Mouse (Mus musculus) urinary bladder, adult 18-20 months (tissue): ENCODE data around the gene Cend1.
"Not testable (repeated sequence)": the region's sequence is repeated elsewhere in the genome, so short reads cannot be mapped to it uniquely, and the experiment has no call there.

Experiments used
- DNase-seq, 2 experiments: peaks; one replicate each; pipeline ENCODE4 v3.0.0; 2022; ENCODE audit warnings: low spot score in 2 of 2, mixed read lengths in 2 of 2

The Cend1 gene

DNA sequence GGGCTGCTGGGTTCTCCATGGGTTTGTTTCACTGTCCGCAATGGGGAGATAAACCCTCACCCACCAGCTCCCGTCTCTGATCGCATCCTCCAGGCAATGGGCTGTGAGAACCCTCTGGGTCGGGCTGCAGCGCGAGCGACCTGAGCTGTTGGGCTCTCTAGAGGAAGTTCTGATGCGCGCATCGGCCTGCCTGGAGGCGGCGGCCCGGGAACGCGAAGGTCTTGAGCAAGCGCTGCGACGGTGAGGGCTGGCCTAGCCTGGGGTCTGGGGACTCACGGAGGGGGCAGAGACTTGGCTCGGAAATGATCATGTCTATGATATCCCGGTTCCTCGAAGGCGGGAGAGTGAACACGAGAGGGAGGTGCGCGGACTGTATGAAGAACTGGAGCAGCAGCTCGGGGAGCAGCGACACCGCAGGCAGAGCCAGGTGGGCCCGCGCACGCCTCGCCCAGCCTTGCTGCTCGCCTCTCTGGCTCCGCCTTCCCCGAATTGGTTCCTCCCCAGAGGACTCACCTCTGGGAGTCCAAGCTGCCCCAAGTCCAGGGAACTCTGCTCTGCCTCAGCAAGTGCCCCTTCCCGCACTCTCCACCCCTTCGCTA, 35.4 kb upstream of the Cend1 start:
- no peak for DNase-seq

DNA sequence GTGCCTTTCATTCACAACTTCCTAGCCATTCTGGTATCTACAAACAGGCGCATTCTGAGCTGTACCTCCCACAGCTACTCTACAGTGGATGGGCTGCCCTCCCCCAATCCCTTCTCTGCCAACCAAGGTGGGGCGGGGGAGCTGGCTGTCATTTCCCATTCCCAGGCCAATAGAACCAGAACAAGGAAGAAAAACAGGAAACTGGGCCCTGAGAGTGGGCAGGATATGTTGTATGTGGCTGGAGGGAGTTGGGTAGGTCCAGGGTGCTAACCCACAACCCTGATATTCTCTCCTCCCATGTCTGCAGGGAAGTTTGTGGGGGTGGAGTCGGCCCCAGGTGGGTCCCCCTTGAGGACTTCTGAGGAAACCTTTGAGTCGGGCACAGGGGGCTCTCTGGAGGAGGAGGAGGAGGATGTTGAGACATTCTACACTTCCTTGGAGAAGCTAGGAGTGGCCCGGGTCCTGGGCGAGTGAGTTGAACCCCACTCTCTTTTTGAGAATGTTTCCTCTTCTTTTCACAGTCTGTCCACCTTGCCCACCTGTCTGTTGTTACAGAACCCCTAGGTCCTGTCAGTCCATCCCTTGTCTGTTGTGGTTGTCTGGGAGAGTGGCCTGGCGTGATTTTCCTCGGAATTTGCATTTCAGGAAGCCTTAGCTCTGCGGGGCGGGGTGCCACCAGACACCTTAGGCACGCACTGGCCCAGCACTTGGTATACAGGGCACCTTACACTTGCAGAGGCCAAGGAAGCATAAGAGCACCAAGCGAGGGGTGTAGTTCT, 34.7 kb upstream of the Cend1 start:
- no peak for DNase-seq

DNA sequence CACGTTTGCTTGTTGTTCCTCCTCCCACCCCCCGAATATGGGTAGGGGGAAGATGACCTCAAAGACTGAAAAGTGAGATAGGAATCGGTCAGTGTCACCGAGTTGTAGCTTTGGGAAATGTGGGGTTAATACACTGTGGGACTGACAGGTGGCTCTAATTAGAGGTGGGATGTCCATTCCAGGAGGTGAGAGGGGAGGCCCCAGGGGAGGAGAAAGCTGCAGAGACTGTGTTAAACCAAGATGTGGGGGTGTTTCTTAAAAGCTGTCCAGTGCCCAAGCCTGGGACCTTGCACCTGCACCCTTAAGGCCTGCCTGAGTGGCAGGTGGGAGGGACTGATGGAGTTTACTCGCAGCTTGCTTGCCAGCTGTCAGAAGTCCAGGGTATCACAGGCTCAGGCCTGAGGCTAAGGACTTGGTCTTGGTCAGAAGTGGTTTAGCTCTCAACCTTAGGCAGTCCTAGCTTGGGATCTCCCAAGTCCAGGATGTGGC, 33.1 kb upstream of the Cend1 start:
- DNase-seq = no peak

DNA sequence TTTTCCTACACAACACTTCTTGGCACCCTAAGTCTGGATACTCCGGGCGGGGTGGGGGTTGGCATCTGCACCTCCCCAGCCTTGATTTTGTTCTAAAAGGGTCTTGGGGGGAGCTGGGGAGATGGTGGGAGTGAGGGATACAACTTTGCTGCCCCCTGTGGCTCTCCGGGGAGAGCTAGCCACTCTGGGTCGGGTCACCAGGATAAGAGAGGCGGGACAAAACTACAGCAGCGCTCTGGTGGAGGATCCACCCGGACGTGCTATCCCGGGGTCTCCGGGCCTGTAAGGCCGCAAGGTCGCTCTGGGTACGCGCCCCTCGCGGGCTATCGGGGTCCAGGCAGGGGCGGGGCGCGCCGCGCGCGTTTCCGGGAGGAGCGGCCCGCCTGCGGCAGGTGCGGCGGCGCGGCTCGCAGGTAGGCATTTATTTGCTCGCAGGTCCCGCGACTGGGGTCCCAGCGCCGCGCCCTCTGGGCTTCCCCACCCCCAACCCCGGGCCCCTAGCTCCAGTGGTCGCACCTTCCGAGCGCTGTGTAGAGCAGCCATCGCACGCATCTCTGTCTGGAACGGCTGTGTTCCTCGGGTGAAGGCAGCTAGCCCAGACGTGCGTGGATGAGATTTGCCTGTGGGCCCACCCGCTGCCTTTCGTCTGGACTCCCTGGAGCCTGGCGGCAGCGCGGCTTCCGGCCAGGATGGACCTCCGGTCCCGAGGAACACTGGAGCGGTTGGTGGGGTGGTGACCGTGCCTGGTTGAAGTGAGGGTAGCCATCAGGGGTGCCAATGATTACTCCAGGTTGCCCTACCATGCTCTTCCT, 32.4 kb upstream of the Cend1 start:
- DNase-seq = no peak

DNA sequence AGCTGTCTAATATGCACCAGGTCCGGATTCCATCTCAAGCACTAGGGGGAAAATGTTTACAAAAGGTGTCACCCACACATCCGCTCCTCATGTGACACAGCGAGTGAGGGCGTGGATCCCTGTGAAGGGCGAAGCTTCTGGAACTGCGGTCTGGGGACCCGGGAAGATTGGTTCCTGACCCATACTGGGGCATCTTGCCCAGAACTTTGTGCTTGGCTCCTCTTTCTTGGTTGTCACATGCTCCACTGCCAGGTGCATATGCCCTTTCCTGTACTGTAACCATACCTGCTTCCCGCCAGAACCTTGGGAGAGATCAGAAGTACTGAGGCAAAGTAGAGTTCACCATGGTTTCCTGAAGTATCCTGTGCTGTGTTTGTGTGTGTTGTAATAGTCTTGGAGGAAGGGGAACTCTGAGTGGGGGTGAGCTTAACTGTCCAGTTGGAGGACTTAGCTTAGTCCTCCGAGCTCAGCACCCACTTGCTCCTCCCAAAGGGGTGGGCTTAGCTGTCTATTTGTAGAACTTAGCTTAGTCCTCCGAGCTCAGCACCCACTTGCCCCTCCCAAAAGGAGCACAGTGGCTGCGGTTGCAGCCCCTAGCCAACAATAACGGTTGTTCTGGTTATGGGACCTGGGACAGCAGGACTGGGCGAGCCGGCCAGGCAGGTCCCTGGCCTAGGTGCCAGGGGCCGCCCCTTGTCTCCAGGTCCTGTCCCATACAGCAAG, 31.3 kb upstream of the Cend1 start, which contains the start of gene Cracr2b:
TSS of gene Cracr2b (plus strand) at position 704 of the 723 bp plus-strand sequence.
- no peak for DNase-seq

DNA sequence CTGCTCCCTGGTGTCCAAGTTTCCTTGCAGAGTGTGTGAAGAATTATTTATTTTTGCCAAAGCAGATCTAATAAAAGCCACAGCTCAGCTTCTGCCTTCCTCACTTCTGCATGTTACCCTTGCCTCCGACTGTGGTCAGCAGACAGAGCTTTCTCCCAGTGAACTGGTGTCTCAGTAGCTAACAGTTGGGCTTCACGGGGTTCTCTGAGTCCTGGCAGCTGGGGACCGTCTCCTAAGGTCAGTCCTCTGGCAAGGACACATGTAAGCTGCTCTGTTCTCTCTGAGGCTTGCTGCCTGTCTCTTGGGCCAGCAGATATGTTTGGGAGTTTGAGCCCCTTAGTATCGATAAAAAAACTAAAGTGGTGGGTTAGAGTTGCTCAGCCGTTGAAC, 30.7 kb upstream of the Cend1 start:
- no peak for DNase-seq

DNA sequence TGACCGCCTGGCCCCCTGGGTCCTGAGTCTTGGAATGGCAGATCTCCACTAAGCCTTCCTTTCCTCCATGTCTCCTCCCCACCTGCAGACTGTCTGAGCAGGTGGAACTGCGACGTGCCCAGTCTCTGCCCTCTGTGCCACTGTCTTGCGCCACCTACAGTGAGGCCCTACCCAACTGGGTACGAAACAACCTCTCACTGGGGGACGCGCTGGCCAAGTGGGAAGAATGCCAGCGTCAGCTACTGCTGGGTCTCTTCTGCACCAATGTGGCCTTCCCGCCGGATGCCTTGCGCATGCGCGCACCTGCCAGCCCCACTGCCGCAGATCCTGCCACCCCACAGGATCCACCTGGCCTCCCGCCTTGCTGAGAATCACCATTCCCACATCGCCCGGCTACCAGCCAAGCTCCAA, 30.0 kb upstream of the Cend1 start:
- no peak for DNase-seq

DNA sequence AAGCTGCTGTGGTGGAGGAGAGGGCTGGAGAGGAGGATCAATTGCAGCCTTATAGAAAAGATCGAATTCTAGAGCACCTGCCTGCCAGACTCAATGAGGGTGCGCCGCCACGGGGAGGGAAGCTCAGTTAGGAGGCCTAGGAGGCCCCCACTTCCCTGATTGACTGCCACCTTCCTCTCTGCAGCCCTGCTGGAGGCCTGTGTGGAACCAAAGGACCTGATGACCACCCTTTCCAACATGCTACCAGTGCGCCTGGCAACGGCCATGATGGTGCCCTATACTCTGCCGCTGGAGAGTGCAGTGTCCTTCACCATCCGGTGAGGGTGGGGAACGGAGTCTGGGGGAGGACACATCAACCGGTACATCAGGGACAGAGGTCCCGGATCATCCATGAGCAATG, 29.4 kb upstream of the Cend1 start:
- no peak for DNase-seq

DNA sequence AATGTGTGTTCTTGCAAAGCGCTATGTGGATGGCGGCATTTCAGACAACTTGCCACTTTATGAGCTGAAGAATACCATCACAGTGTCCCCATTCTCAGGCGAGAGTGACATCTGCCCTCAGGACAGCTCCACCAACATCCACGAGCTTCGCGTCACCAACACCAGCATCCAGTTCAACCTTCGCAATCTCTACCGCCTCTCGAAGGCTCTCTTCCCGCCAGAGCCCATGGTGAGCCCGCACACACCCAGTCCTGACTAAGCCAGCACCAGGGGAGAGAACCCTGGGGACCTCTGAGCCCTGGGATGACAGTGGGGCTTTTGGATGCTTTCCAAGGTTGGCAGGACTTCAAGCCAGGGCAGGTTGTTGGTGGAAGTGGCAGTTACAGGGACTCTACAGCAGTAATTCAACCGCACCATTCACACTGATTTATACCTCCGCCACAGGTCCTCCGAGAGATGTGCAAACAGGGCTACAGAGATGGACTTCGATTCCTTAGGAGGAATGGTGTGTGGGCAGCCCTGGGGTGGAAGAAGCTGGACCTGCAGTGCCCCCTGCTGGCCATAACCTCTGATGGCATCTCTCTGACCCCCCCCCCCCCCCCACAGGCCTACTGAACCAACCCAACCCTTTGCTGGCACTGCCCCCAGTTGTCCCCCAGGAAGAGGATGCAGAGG, 28.8 kb upstream of the Cend1 start:
- DNase-seq = no peak

DNA sequence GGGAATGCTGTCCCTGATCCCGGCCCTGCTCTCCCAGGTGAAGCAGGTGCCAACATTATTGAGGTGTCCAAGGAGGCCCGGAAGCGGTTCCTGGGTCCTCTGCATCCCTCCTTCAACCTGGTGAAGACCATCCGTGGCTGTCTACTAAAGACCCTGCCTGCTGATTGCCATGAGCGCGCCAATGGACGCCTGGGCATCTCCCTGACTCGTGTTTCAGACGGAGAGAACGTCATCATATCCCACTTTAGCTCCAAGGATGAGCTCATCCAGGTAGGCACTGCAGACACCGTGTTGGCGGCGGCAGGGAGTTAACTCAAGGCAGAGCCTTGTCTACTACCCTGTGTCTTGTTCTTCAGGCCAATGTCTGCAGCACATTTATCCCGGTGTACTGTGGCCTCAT, 27.9 kb upstream of the Cend1 start:
- DNase-seq = no peak

DNA sequence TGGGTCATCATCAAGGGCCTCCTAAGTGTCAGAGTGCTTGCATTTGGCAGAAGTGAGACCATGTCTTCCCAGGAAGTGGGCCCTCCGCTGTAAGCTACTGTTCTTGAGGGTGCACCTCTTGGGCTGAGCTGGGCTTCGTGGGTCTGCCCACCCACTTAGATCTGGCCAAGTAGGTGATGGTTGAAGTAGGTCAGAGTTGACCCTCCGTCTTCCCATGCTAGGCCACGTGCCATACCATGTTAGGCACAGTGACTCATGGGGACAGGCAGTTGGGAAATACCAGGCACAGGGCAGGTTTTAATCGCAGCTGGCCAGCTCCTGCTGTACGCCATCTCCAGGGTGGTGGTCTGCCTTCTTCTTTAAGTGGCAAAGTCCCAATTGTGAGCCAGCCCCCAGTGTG, 27.4 kb upstream of the Cend1 start:
- no peak for DNase-seq

DNA sequence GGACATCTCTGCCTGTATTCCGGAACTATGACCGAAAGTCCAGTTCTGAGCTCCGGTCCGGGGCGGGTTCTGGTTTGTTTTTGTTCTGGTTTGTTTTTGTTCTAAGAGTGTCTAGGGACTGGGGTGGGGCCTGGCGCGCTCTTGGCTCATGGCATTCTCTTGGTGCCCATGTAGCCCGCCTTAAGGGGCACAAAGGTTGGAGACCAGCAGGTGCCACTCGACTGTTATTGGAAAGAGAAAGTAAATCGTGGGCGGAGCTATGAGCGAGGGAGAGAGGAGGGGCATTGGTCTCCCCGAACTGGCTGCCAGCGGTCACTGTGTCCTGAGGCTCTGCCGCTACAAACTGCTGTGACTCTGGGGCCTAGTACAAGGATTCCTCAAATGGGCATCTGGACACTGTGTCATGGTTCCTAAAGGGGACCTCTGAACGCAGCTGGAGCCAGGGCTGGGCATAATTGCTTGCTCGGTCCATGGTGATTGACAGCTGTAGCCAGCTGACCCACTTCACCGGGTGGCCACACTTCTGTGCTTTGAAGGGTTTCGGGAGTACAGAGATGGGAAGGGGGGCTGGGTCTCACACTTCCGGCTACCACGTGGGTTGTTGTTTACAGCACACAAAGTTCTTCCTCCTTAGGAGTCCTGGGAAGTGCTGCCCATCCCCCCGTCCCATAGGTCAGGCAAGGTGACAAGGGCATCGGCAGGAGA, 26.5 kb upstream of the Cend1 start:
- DNase-seq = peak; percentile 74 to 82

DNA sequence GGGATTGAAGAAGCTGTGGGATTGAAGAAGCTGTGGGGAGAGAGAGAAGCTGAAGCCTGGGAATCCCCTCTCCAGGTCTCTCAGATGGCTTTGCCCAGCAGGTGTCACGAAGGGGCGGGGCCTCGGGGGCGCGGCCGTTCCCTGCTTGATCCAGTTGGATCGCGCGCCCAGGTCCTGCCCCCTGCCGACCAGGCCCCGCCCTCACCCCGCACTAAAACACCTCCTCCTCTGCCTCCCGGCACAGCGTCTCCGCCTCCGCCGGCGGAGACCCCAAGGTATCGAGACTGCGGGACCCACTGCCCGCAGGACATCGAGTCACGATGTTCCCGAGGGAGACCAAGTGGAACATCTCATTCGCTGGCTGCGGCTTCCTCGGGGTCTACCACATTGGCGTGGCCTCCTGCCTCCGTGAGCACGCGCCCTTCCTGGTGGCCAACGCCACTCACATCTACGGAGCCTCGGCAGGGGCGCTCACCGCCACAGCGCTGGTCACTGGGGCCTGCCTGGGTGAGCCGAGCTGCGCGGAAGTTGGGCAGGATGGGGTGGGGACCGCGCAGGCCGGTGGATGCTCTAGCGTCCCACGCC, 25.8 kb upstream of the Cend1 start, which contains the start of gene Pnpla2:
TSS of gene Pnpla2 (plus strand) at position 232 of the 585 bp plus-strand sequence.
- peak; percentile 90 to 94 for DNase-seq

DNA sequence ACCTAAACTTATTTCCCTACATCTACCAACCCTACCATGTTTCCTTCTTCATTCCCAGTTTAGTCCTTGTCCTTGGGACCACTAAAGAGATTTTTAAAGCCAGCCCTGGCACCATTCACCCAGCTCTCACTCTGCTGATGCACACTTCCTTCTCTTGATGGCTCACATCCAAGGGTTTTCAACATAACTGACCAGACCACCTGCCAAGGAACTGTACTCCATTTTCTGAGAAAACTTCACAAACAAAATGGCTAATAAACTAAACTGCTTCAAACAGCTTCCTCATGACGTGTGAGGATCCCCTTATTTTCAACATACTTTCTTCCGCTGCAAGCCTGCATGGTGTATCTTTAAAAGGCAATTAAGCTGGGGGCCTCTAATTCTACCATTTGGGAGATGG, 24.3 kb upstream of the Cend1 start:
- DNase-seq = no peak

DNA sequence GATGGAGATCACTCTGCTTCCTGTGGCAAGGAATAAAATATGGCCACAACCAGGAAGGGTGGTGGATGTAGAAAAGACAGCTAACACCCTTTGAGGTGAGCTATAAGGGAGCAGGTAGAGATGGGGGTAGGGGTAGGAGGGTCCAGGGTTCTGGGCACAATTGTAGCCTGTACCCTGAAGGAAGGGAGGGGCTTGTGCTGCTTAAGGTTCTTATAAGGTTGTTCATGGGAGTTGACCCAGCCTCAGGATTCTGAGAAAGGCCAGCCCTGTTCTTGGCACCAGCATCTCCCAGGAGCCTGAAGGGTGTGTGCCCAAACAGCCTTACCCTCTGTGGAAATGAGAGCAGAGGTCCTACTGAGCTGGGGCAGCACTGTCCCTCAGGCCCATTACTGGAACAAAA, 22.6 kb upstream of the Cend1 start:
- DNase-seq = no peak

DNA sequence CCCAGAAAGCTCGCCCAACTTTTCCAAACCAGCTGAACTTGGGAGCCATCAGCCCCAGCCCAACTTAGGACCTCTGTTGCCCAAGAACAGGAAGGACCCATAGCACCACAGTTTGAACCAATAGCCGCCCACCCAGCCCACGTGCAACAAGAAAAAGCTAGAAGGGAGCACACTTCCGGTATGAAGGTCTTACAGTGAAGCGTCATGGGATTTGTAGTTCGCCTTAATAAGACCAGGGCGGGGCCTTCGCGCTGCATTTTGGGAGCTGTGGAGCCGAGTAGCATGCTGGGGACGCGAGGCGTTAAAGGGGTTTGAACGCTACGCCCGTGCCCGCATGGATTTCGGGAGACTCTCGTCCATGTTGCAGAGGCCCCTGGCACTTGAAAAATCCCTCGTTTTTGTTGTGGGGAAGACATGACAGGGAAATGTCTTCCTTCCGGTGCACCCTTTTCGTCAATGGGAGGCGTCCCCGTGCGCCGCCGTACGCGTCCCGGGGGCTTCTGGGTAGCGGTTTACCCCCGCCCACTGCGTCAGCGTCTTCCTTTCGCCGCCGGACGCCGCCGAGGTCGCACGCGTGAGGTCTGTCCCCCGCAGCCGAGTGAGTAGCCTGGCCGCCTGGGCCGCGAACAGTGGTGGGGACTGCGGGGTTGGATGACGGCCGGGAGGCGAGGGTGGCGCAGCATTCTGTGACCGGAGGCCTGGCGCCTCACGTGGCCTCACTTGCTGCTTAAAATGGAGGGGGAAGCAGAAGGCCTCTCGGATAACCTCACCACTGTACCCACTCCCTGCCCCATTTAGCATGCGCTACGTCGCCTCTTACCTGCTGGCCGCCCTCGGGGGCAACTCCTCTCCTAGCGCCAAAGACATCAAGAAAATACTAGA, 18.1 kb upstream of the Cend1 start, which contains the start of gene Rplp2:
TSS of gene Rplp2 (plus strand) at position 261 of the 882 bp plus-strand sequence.
- peak; percentile 90 to 92 for DNase-seq

DNA sequence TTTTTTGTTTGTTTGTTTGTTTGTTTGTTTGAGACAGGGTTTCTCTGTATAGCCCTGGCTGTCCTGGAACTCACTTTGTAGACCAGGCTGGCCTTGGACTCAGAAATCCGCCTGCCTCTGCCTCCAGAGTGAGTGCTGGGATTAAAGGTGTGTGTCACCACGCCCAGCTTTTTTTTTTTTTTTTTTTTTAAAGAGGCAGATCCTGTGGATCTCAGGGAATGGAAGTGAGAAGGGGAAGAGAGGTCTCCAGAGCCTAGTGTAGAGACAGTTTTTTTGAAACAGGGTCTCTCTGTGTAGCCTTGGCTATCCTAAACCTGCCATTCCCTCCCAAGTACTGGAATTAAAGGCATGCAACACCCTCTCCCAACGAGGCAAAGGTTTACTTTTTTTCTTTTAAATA, 17.1 kb upstream of the Cend1 start:
- DNase-seq = not testable (repeated sequence)

DNA sequence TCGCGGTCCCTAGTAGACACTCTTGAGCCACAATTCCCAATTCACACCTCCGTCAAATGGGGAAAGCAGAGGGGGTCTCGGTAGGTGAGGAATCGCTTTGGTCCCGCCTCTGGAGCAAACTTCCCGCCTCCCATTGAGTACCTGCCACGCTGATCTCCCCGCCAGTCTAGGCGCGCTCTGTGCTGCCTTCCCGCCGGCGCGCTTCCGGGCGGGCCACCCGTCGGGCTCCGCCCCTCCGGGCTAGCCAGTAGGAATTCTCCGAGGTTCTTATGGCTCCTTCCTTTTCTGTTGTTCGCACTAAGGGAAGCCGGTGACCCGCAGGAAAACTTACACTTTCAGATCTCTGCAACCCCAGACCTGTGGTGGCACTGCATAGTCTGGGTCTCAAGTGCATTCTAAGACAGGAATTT, 14.5 kb upstream of the Cend1 start, which contains the start of gene Pidd1:
TSS of gene Pidd1 (minus strand) at position 198 of the 410 bp plus-strand sequence.
- peak in 1 of 2 experiments; percentile 34 for DNase-seq
